Mouse (Mus musculus): ENCODE data around the gene Dennd1b.

DNA sequence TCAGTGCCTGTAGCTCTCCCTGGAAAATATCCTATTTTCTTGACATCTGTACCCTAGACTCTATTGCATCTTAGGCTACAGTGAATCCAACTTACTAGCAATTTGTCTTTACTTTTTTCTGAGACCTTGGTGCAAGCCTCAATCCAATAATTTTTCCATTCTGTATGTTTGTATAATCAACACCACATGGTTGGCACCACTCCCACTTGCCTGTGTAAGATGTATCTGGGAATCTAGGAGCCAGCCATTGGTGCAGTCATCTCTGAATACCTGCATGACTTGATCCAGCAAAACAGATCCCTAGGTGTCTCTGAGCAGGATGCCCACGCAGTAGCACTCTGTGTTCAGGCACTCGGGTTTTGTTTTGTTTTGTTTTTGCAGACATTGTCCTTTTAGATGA is 145.0 kb downstream of the Dennd1b start:
- TF ChIP-seq EP300 (IDR thresholded peaks at IDR 0.05; ENCODE audit: low read length): no peak
- no peak for TF ChIP-seq USF1 (IDR thresholded peaks at IDR 0.05; ENCODE audit: low read depth, low read length)
- no peak for TF ChIP-seq POLR2A (IDR thresholded peaks at IDR 0.05; ENCODE audit: low read depth, low read length)
- no peak for TF ChIP-seq CTCF (conservative IDR thresholded peaks at IDR 0.05 in 1 of 2, IDR thresholded peaks at IDR 0.05 in 1 of 2; ENCODE audit: low read depth in 2 of 2, low read length in 2 of 2)
- no peak for TF ChIP-seq UBTF (IDR thresholded peaks at IDR 0.05; ENCODE audit: low read depth, low read length)
- TF ChIP-seq E2F4 (IDR thresholded peaks at IDR 0.05; ENCODE audit: insufficient replicate concordance, low read depth, low read length): no peak
